Mouse (Mus musculus) cerebellum, adult 8-10 months (tissue): ENCODE measurements around the gene Zfp975.
A peak's percentile ranks its signal among the peaks of the same experiment; 100 is the strongest.
"Not testable (repeated sequence)": the region's sequence is repeated elsewhere in the genome, so short reads cannot be mapped to it uniquely, and the experiment has no call there.

Source experiments
- DNase-seq: peaks from one replicate; pipeline ENCODE4 v3.0.0; 2022

The Zfp975 gene

DNA sequence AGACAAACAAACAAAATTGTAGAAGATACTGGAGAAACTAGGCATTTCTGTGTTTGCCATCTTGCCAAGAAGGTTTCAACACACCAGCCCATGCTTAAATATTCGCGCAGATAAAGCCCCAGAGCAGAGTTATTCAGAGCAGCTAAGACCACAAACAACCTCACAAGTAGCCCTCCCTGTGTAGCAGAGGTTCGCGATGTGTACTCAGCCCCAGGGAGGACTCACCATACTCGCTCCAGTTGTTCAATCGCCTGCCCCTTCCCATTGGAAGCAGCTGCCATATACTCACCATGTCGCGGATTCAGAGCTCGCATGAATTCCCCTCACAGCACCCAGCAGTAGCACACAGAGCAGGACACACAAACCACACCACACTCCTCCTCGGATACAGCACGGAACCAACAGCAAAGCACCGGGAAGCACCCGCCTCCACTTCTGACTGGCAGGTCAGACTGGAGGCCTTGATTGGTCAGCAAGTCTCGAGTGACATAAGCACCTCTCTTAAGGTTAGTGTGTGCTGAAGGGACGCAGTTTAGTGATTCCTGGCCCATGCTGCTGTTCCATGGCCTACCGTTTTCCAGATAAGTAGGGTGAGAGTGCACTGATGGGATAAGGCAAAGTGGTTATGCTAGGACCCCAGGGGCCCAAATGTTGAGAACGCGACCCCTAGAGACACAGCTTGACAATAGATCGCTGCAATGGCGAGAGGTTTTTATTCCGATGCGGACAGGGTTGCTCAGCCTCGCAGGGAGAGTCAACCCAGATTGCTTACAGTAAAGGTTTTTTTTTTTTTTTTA lies at the start of gene Zfp975:
TSS of gene Zfp975 (minus strand) at position 381 of the 797 bp plus-strand sequence.
- DNase-seq: peak; percentile 76

DNA sequence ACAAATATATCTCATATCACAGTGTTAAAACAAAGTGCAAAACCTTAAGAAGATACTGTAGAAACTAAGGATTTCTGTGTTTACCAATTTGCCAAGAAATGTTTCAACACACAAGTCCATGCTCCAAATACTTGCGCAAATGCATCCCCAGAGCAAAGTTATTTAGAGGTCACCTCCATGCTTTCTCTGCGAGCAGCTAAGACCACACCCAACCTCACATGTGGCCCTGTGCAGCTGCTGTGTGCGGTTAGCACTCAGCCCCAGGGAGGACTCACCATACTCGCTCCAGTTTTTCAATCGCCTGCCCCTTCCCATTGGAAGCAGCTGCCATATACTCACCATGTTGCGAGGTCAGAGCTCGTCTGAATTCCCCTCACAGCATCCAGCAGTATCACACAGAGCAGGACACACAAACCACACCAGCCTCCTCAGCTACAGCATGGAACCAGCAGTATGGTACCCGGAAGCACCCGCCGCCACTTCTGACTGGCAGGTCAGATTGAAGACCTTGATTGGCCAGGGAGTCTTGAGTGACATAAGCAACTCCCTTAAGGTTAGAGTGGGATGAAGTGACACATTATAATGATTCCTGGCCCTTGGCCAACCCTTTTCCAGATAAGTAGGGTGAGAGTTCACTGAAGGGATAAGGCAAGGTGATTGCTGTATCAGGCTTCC lies 46.1 kb upstream of the Zfp975 start:
- DNase-seq: no peak

DNA sequence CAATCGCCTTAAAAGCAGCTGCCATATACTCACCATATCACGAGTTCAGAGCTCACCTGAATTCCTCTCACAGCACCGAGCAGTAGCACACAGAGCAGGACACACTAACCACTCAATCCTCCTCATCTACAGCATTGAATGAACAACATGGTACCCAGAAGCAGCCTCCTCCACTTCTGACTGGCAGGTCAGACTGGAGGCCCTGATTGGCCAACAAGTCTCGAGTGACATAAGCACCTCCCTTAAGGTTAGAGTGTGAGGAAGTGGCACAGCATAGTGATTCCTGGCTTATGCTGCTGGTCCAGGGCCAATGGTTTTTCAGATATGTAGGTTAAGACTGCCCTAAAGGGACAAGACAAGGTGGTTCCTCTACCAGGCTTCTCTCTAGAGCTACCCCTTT lies 34.4 kb upstream of the Zfp975 start, which contains the start of gene Gm17067:
TSS of gene Gm17067 (minus strand) at position 101 of the 400 bp plus-strand sequence.
- not testable (repeated sequence) for DNase-seq

DNA sequence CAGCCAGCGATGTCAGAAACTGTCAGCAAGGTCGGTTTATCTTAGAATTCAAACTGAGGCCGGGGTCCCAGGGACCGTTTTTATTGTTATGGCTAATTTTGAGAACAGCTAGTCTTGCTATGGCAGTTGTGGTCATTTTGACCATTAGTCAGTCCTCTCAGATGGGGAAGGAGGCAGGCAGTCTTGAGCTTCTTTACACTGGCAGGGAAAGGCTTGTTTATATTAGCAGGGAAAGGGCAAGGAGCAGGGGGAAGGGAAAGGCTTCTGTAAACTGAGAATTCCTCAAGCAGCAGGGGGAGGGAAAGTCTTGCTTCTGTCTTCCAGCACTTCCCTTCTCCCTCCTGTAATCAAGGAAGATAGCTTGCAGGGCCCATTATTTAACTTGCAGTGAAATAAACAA lies 709 bp upstream of the Zfp975 start:
- peak; percentile 15 for DNase-seq

DNA sequence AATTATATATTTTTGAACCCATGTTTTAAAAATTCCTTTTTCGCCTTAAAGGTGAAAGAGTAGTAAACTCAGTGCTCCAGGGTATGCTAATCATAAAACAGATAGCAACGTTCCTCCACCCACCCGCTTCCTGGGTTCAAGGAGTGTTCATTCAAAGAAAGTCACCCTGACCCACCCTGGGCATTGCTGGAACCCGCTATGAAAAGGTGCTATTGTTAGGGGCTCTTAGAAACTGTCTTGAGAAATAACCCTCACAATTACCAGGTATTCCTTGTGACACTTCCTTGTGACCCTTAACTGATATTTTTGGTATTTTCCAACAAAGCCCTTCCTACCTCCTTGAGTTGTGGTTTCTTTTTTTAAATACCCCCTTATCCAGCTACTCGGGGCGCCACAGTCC lies 12.5 kb downstream of the Zfp975 start:
- DNase-seq: not testable (repeated sequence)

DNA sequence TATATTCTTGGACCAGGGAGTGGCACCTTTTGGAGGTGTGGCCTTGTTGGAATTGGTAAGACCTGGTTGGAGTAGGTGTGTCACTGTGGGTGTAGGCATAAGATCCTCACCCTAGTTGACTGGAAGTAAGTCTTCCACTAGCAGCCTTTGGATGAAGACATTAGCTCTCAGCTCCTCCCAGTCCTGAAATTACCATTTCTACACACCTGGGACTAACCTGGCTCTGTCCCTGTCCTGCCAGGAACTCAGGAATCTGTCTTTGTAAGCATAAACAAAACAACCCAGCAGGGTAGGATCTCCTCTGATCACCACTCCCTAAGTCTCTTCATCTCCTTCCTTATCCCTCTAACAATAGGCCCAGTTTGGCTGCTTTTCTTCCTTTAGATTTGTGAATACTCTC lies 12.9 kb downstream of the Zfp975 start:
- not testable (repeated sequence) for DNase-seq

DNA sequence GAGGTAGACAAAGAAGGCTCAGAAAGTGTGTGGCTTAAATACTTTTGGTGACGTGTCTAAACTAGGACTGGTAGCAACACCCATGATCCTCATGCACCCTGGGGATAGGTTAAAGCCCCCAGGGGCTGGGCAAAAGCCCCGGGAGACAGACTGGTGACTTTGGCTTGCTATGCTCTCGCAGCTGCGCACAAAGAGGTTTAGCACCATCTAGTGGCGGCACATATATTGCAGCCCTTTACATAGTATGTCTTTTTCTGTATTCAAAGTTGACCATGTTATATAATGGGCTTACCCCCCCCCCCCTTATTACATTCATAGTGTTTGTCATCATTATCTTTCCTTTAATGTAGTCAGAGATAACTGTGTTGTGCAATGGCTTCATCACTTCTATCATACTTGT lies 32.4 kb downstream of the Zfp975 start:
- DNase-seq: not testable (repeated sequence)

DNA sequence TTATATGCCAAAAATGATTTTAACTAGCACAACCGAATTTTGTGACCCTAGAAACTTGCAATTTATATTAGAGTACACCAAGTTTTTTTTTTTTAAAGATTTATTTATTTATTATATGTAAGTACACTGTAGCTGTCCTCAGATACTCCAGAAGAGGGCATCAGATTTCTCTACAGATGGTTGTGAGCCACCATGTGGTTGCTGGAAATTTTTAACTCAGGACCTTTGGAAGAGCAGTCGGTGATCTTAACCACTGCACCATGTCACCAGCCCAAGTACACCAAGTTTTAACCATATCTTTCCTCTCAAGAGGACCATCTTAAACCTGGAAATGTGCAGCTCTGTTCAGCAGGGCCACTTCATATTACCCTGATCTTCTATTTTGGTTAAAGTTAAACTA lies 37.3 kb downstream of the Zfp975 start:
- not testable (repeated sequence) for DNase-seq

DNA sequence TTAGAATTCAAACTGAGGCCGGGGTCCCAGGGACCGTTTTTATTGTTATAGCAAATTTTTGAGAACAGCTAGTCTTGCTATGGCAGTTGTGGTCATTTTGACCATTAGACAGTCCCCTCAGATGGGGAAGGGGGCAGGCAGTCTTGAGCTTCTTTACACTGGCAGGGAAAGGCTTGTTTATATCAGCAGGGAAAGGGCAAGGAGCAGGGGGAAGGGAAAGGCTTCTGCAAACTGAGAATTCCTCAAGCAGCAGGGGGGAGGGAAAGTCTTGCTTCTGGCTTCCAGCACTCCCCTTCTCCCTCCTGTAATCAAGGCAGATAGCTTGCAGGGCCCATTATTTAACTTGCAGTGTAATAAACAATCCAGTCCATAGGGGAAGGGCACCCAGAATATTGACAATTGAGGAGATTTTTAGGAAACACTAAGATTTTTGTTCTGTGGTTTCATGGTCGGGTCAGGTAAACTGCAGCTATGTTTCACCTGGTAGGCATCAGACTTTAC lies 49.4 kb downstream of the Zfp975 start:
- not testable (repeated sequence) for DNase-seq

DNA sequence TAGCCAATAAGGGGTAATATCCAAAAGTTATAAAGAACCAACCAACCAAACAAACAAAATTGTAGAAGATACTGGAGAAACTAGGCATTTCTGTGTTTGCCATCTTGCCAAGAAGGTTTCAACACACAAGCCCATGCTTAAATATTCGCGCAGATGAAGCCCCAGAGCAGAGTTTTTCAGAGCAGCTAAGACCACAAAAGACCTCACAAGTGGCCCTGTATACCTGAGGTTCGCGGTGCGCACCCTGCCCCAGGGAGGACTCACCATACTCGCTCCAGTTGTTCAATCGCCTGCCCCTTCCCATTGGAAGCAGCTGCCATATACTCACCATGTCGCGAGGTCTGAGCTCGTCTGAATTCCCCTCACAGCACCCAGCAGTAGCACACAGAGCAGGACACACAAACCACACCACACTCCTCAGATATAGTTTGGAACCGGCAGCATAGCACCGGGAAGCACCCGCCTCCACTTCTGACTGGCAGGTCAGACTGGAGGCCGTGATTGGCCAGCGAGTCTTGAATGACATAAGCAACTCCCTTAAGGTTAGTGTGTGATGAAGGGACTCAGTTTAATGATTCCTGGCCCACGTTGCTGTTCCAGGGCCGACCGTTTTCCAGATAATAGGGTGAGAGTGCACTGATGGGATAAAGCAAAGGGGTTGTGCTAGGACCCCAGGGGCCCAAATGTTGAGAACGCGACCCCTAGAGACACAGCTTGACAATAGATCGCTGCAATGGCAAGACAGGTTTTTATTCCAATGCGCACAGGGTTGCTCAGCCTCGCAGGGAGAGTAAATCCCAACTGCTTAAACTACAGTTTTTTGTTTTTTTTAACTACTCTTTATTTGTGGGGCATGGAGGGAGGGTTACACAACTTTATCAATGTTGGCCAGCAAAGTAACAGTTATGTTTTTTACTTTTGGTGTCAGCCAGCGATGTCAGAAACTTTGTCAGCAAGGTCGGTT lies 50.1 kb downstream of the Zfp975 start, which contains the start of gene Zfp976:
TSS of gene Zfp976 (minus strand) at position 437 of the 964 bp plus-strand sequence.
- peak; percentile 23 for DNase-seq

DNA sequence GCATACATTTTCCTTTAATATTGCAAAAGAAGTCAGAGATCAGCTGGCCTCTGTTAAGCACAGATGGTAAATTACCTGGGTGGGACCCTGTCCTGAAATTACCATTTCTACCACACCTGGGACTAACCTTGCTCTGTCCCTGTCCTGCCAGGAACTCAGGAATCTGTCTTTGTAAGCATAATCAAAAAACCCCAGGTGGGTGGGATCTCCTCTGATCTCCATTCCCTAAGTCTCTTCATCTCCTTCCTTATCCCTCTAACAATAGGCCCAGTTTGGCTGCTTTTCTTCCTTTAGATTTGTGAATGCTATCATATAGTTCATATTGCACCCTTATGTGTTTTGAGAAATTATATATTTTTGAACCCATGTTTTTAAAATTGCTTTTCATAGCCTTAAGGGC lies 61.5 kb downstream of the Zfp975 start:
- not testable (repeated sequence) for DNase-seq
